Mouse (Mus musculus): ENCODE results near the gene Son. TPM values are rescaled to one million over a fixed set of nuclear protein-coding genes. Genes with fewer than 3 reads are reported as not detected.

Gene Son
- polyA plus RNA-seq, 1 experiment: 200 TPM

- no peak for TF ChIP-seq POLR2A (IDR thresholded peaks at IDR 0.05; ENCODE audit: borderline replicate concordance, extremely low read depth, low read depth, low read length)
- TF ChIP-seq CTCF (IDR thresholded peaks at IDR 0.05; ENCODE audit: insufficient read depth, low read length): no peak
- 49% methylated on average over 4 of the region's 4 CpGs for WGBS
- H3K4me3 ChIP-seq (replicated peaks; ENCODE audit: extremely low read depth, low read depth, low read length): no peak overlapping the region
- DNase-seq: no peak
- no peaks in the 10 kb centered on the region for H3K4me1 ChIP-seq (ENCODE audit: control insufficient read depth, insufficient read depth, low read length)
Measured at GRCm38 (mm10) chr16:91674500-91674899, 27.2 kb downstream of the Son start.

- TF ChIP-seq CTCF (IDR thresholded peaks at IDR 0.05; ENCODE audit: insufficient read depth, low read length) (no peak), POLR2A (IDR thresholded peaks at IDR 0.05; ENCODE audit: borderline replicate concordance, extremely low read depth, low read depth, low read length) (no peak)
- H3K4me3 ChIP-seq (replicated peaks; ENCODE audit: extremely low read depth, low read depth, low read length): no peak overlapping the region
- DNase-seq: no peak
- 46% methylated on average over 5 of the region's 5 CpGs for WGBS
- no peaks in the 10 kb centered on the region for H3K4me1 ChIP-seq (ENCODE audit: control insufficient read depth, insufficient read depth, low read length)
Measured at GRCm38 (mm10) chr16:91678147-91678911, 31.0 kb downstream of the Son start.

- no peak overlapping the region for H3K4me3 ChIP-seq (replicated peaks; ENCODE audit: extremely low read depth, low read depth, low read length)
- no peak for DNase-seq
- H3K4me1 ChIP-seq (ENCODE audit: control insufficient read depth, insufficient read depth, low read length): no peaks in the 10 kb centered on the region
- TF ChIP-seq CTCF (IDR thresholded peaks at IDR 0.05; ENCODE audit: insufficient read depth, low read length): no peak
- no peak for TF ChIP-seq POLR2A (IDR thresholded peaks at IDR 0.05; ENCODE audit: borderline replicate concordance, extremely low read depth, low read depth, low read length)
- 66% methylated on average over 5 of the region's 5 CpGs for WGBS
Measured at GRCm38 (mm10) chr16:91680656-91681055, 33.4 kb downstream of the Son start.

GRCm38 (mm10) chr16:91685526-91685925 is 38.2 kb downstream of the Son start:
- 59% methylated on average over 5 of the region's 5 CpGs for WGBS
- TF ChIP-seq POLR2A (IDR thresholded peaks at IDR 0.05; ENCODE audit: borderline replicate concordance, extremely low read depth, low read depth, low read length) (no peak), CTCF (IDR thresholded peaks at IDR 0.05; ENCODE audit: insufficient read depth, low read length) (no peak)
- DNase-seq: no peak
- H3K4me1 ChIP-seq (ENCODE audit: control insufficient read depth, insufficient read depth, low read length): peaks cover 5% of the 10 kb centered on the region
- no peak overlapping the region for H3K4me3 ChIP-seq (replicated peaks; ENCODE audit: extremely low read depth, low read depth, low read length)

GRCm38 (mm10) chr16:91686369-91686768 is 39.1 kb downstream of the Son start:
- TF ChIP-seq POLR2A (IDR thresholded peaks at IDR 0.05; ENCODE audit: borderline replicate concordance, extremely low read depth, low read depth, low read length): no peak
- TF ChIP-seq CTCF (IDR thresholded peaks at IDR 0.05; ENCODE audit: insufficient read depth, low read length): no peak
- DNase-seq: no peak
- peaks cover 5% of the 10 kb centered on the region for H3K4me1 ChIP-seq (ENCODE audit: control insufficient read depth, insufficient read depth, low read length)
- H3K4me3 ChIP-seq (replicated peaks; ENCODE audit: extremely low read depth, low read depth, low read length): no peak overlapping the region
- WGBS: 81% methylated on average over 5 of the region's 5 CpGs

GRCm38 (mm10) chr16:91688023-91688618 is 40.8 kb downstream of the Son start:
- H3K4me3 ChIP-seq (replicated peaks; ENCODE audit: extremely low read depth, low read depth, low read length): peak overlapping the region; percentile 55
- 2% methylated on average over 51 of the region's 51 CpGs for WGBS
- peaks cover 5% of the 10 kb centered on the region for H3K4me1 ChIP-seq (ENCODE audit: control insufficient read depth, insufficient read depth, low read length)
- DNase-seq: no peak
- TF ChIP-seq POLR2A (IDR thresholded peaks at IDR 0.05; ENCODE audit: borderline replicate concordance, extremely low read depth, low read depth, low read length) (no peak), CTCF (IDR thresholded peaks at IDR 0.05; ENCODE audit: insufficient read depth, low read length) (no peak)

- TF ChIP-seq POLR2A (IDR thresholded peaks at IDR 0.05; ENCODE audit: borderline replicate concordance, extremely low read depth, low read depth, low read length) (peak; percentile 50; the same call in 1 of the 2 replicates), CTCF (IDR thresholded peaks at IDR 0.05; ENCODE audit: insufficient read depth, low read length) (no peak)
- Histone ChIP-seq H3K4me1 (ENCODE audit: control insufficient read depth, insufficient read depth, low read length) (peaks cover 5% of the 10 kb centered on the region), H3K4me3 (replicated peaks; ENCODE audit: extremely low read depth, low read depth, low read length) (peak within 1 kb of the TSS; percentile 80)
- DNase-seq: peak; percentile 90
- WGBS: under 1% methylated on average over 62 of the region's 71 CpGs
Measured at GRCm38 (mm10) chr16:91688619-91689334, 41.5 kb downstream of the Son start, which contains the start of gene Donson. Donson (minus strand) TSS chr16:91688770.

- WGBS: 56% methylated on average over 7 of the region's 7 CpGs
- Histone ChIP-seq H3K4me3 (replicated peaks; ENCODE audit: extremely low read depth, low read depth, low read length) (no peak overlapping the region), H3K4me1 (ENCODE audit: control insufficient read depth, insufficient read depth, low read length) (peaks cover 5% of the 10 kb centered on the region)
- TF ChIP-seq CTCF (IDR thresholded peaks at IDR 0.05; ENCODE audit: insufficient read depth, low read length) (no peak), POLR2A (IDR thresholded peaks at IDR 0.05; ENCODE audit: borderline replicate concordance, extremely low read depth, low read depth, low read length) (no peak)
- no peak for DNase-seq
Measured at GRCm38 (mm10) chr16:91689791-91690190, 42.5 kb downstream of the Son start.

- no peak overlapping the region for H3K4me3 ChIP-seq (replicated peaks; ENCODE audit: extremely low read depth, low read depth, low read length)
- no peaks in the 10 kb centered on the region for H3K4me1 ChIP-seq (ENCODE audit: control insufficient read depth, insufficient read depth, low read length)
- no peak for TF ChIP-seq POLR2A (IDR thresholded peaks at IDR 0.05; ENCODE audit: borderline replicate concordance, extremely low read depth, low read depth, low read length)
- peak; percentile 95 for TF ChIP-seq CTCF (IDR thresholded peaks at IDR 0.05; ENCODE audit: insufficient read depth, low read length)
- peak; percentile 59 for DNase-seq
- 24% methylated on average over 14 of the region's 14 CpGs for WGBS
Measured at GRCm38 (mm10) chr16:91694455-91695084, 47.3 kb downstream of the Son start.

Data from lung, adult 2 months (tissue).